Comparison of ENCODE assay signal across 10 mouse cellular contexts in genomic region chr8:105359646-105360045, GRCm38 (mm10). TPM values are rescaled to one million over a fixed set of nuclear protein-coding genes. Genes with fewer than 3 reads are reported as not detected.
DNase-seq lines count a peak whose midpoint lies in the region; ATAC-seq and TF ChIP-seq lines count a peak whose summit lies in the region.
"Had no signal": no experiment of that assay in that cellular context is flagged by ENCODE, and none has a peak within 500 bp of the region (broad histone marks: within the 10 kb centered on the region; RNA-seq: fewer than 3 reads in every experiment).

No protein-coding gene starts in this region.

- H3K4me3 ChIP-seq in cerebellum, adult 2 months (replicated peaks; ENCODE audit: insufficient read depth, low read depth, low read length), result no peak overlapping the region
- H3K4me3 ChIP-seq in lung, embryonic 14.5 days (ENCODE audit: low read depth, low read length), result no peak overlapping the region
- no peak overlapping the region for H3K4me3 ChIP-seq in embryonic facial prominence, embryonic 14.5 days (ENCODE audit: low read depth, low read length)
- no peak overlapping the region for H3K4me3 ChIP-seq in neural tube, embryonic 13.5 days

- no peak overlapping the region for H3K9ac ChIP-seq in lung, embryonic 14.5 days
- no peak overlapping the region for H3K9ac ChIP-seq in embryonic facial prominence, embryonic 14.5 days (ENCODE audit: low read depth, low read length)
- H3K9ac ChIP-seq in neural tube, embryonic 13.5 days, result peak overlapping the region; percentile 34; the same call in 1 of the 2 replicates

- H3K9me3 ChIP-seq in lung, embryonic 14.5 days (ENCODE audit: low read depth, low read length), result no peaks in the 10 kb centered on the region
- H3K9me3 ChIP-seq in embryonic facial prominence, embryonic 14.5 days (ENCODE audit: control insufficient read depth, low read length), result no peaks in the 10 kb centered on the region
- no peaks in the 10 kb centered on the region for H3K9me3 ChIP-seq in neural tube, embryonic 13.5 days
- H3K9me3 ChIP-seq: megakaryocyte, embryonic 14.5 days had no signal

- no peak overlapping the region for H3K4me2 ChIP-seq in lung, embryonic 14.5 days
- no peak overlapping the region for H3K4me2 ChIP-seq in embryonic facial prominence, embryonic 14.5 days (ENCODE audit: low read depth, low read length)
- no peak overlapping the region for H3K4me2 ChIP-seq in neural tube, embryonic 13.5 days

- peak; percentile 51; the same call in 1 of the 2 replicates for ATAC-seq in lung, embryonic 14.5 days (ENCODE audit: insufficient read depth)
- no peak for ATAC-seq in embryonic facial prominence, embryonic 14.5 days (ENCODE audit: low read depth)
- ATAC-seq in neural tube, embryonic 13.5 days (ENCODE audit: low read depth), result 0 out of 2 replicates have a peak, but pooled peaks have one; percentile 16
- ATAC-seq in granulocyte monocyte progenitor cell, adult 5-6 weeks (replicated peaks; ENCODE audit: poor library complexity, severe bottlenecking), result no peak

- no peak for TF ChIP-seq POLR2A in cerebellum, adult 2 months (IDR thresholded peaks at IDR 0.05; ENCODE audit: borderline replicate concordance, insufficient read depth, low read length)

- 43% methylated on average over 4 of the region's 4 CpGs for WGBS in cerebellum, adult 2 months
- WGBS in lung, embryonic 14.5 days, result 31% methylated on average over 4 of the region's 4 CpGs
- WGBS in embryonic facial prominence, embryonic 14.5 days, result 30% methylated on average over 4 of the region's 4 CpGs
- 45% methylated on average over 4 of the region's 4 CpGs for WGBS in neural tube, embryonic 13.5 days

- DNase-seq in cerebellum, adult 2 months, result no peak
- DNase-seq in cerebellum, adult 18-20 months, result no peak
- DNase-seq in lung, embryonic 14.5 days, result peak; percentile 79
- no peak for DNase-seq in lung, postnatal 4 days
- peak; percentile 79 for DNase-seq in embryonic facial prominence, embryonic 14.5 days (ENCODE audit: low spot score)
- no peak for DNase-seq in heart, postnatal 25 days (ENCODE audit: low spot score)
- DNase-seq: adrenal gland, postnatal 36 days had no signal

- no peaks in the 10 kb centered on the region for H3K27me3 ChIP-seq in cerebellum, adult 2 months (ENCODE audit: control insufficient read depth, insufficient read depth, low read length)
- H3K27me3 ChIP-seq in lung, embryonic 14.5 days (ENCODE audit: insufficient read depth, low read length), result no peaks in the 10 kb centered on the region
- H3K27me3 ChIP-seq in embryonic facial prominence, embryonic 14.5 days (replicated peaks; ENCODE audit: control insufficient read depth, insufficient read depth, low read length), result no peaks in the 10 kb centered on the region
- H3K27me3 ChIP-seq in neural tube, embryonic 13.5 days, result no peaks in the 10 kb centered on the region

- intact Hi-C loops in heart, postnatal 25 days (cut with DNase I), result loop anchor here (2.0 kb wide), 2 partner anchors 37 to 117 kb away; no protein-coding TSS in a partner anchor

- no peak overlapping the region for H3K27ac ChIP-seq in cerebellum, adult 2 months (ENCODE audit: insufficient read depth, low read length)
- no peak overlapping the region for H3K27ac ChIP-seq in lung, embryonic 14.5 days (ENCODE audit: low read depth)
- H3K27ac ChIP-seq in embryonic facial prominence, embryonic 14.5 days (replicated peaks; ENCODE audit: low read depth, low read length), result no peak overlapping the region
- no peak overlapping the region for H3K27ac ChIP-seq in neural tube, embryonic 13.5 days (replicated peaks)

- TF ChIP-seq CTCF in cerebellum, adult 2 months (IDR thresholded peaks at IDR 0.05; ENCODE audit: borderline replicate concordance, insufficient read depth, low read depth, low read length), result peak; percentile 51; the same call in 1 of the 2 replicates
- peak; percentile 65 for TF ChIP-seq CTCF in lung, embryonic 14.5 days (IDR thresholded peaks at IDR 0.05; ENCODE audit: low read depth)

- peaks cover 14% of the 10 kb centered on the region for H3K4me1 ChIP-seq in cerebellum, adult 2 months (ENCODE audit: control insufficient read depth, insufficient read depth, low read length)
- 0 out of 2 replicates have a peak, but pooled peaks cover 4% of the 10 kb centered on the region for H3K4me1 ChIP-seq in lung, embryonic 14.5 days (ENCODE audit: insufficient read depth)
- no peaks in the 10 kb centered on the region for H3K4me1 ChIP-seq in embryonic facial prominence, embryonic 14.5 days (ENCODE audit: control insufficient read depth, insufficient read depth, low read length)
- peaks cover 6% of the 10 kb centered on the region for H3K4me1 ChIP-seq in neural tube, embryonic 13.5 days (replicated peaks)

- peaks cover 60% of the 10 kb centered on the region for H3K36me3 ChIP-seq in lung, embryonic 14.5 days (ENCODE audit: insufficient read depth)
- peaks cover 3% of the 10 kb centered on the region; the same call in 1 of the 2 replicates for H3K36me3 ChIP-seq in embryonic facial prominence, embryonic 14.5 days (ENCODE audit: control insufficient read depth, insufficient read depth, low read length)
- peaks cover 21% of the 10 kb centered on the region for H3K36me3 ChIP-seq in neural tube, embryonic 13.5 days

RNA-seq across cellular contexts. Expression of gene Slc9a5, which starts 11.0 kb away (rescaled TPM):
- polyA plus RNA-seq in cerebellum, adult 2 months (2012; rRNA removed), result 51.7 and 62.0 TPM in 2 replicates
- polyA plus RNA-seq in lung, embryonic 14.5 days (2014; fragmentation: Nextera tagmentation; extraction: Ambion mirVana), result 9.9 and 10.9 TPM in 2 replicates
- polyA plus RNA-seq in embryonic facial prominence, embryonic 14.5 days (2014; fragmentation: Nextera tagmentation; extraction: Ambion mirVana), result 3.0 and 3.3 TPM in 2 replicates
- 5.4 and 7.1 TPM in 2 replicates for polyA plus RNA-seq in neural tube, embryonic 13.5 days (2015; fragmentation: Nextera tagmentation; extraction: Ambion mirVana)
- total RNA-seq in granulocyte monocyte progenitor cell, adult 5-6 weeks (2014; fragmentation: Nextera tagmentation), result 0.82 and 3.8 TPM in 2 replicates
- 0.41 and 0.73 TPM in 2 replicates for total RNA-seq in granulocyte monocyte progenitor cell, adult 5-6 weeks (2017)
- under 1 TPM; 0.29 to 0.56 TPM for total RNA-seq in heart, postnatal 25 days (2021)

RNA-seq across cellular contexts. Expression of gene Fhod1, which starts 11.9 kb away (rescaled TPM):
- 4.0 and 4.2 TPM in 2 replicates for polyA plus RNA-seq in cerebellum, adult 2 months (2012; rRNA removed)
- polyA plus RNA-seq in lung, embryonic 14.5 days (2014; fragmentation: Nextera tagmentation; extraction: Ambion mirVana), result 15.8 and 18.8 TPM in 2 replicates
- 2.4 and 2.7 TPM in 2 replicates for polyA plus RNA-seq in embryonic facial prominence, embryonic 14.5 days (2014; fragmentation: Nextera tagmentation; extraction: Ambion mirVana)
- polyA plus RNA-seq in neural tube, embryonic 13.5 days (2015; fragmentation: Nextera tagmentation; extraction: Ambion mirVana), result 0.28 and 0.63 TPM in 2 replicates
- 7.0 and 12.9 TPM in 2 replicates for total RNA-seq in granulocyte monocyte progenitor cell, adult 5-6 weeks (2014; fragmentation: Nextera tagmentation)
- 2.5 and 2.6 TPM in 2 replicates for total RNA-seq in granulocyte monocyte progenitor cell, adult 5-6 weeks (2017)
- 1 to 10 TPM; 6.1 to 7.2 TPM for total RNA-seq in heart, postnatal 25 days (2021)

RNA-seq across cellular contexts. Expression of gene Plekhg4, which starts 13.4 kb away (rescaled TPM):
- polyA plus RNA-seq in cerebellum, adult 2 months (2012; rRNA removed), result 11.0 and 13.5 TPM in 2 replicates
- polyA plus RNA-seq in lung, embryonic 14.5 days (2014; fragmentation: Nextera tagmentation; extraction: Ambion mirVana), result 1.8 and 1.9 TPM in 2 replicates
- 0.25 and 0.63 TPM in 2 replicates for polyA plus RNA-seq in embryonic facial prominence, embryonic 14.5 days (2014; fragmentation: Nextera tagmentation; extraction: Ambion mirVana)
- polyA plus RNA-seq in neural tube, embryonic 13.5 days (2015; fragmentation: Nextera tagmentation; extraction: Ambion mirVana), result 0.60 and 0.62 TPM in 2 replicates
- total RNA-seq in granulocyte monocyte progenitor cell, adult 5-6 weeks (2014; fragmentation: Nextera tagmentation), result 0.47 TPM in 1 of 2 replicates, not detected in the other
- 0.09 TPM in 1 of 2 replicates, not detected in the other for total RNA-seq in granulocyte monocyte progenitor cell, adult 5-6 weeks (2017)
- not detected for total RNA-seq in heart, postnatal 25 days (2021)

RNA-seq across cellular contexts. Expression of gene Tmem208, which starts 33.5 kb away (rescaled TPM):
- 106 and 110 TPM in 2 replicates for polyA plus RNA-seq in cerebellum, adult 2 months (2012; rRNA removed)
- polyA plus RNA-seq in lung, embryonic 14.5 days (2014; fragmentation: Nextera tagmentation; extraction: Ambion mirVana), result 108 and 115 TPM in 2 replicates
- 112 and 132 TPM in 2 replicates for polyA plus RNA-seq in embryonic facial prominence, embryonic 14.5 days (2014; fragmentation: Nextera tagmentation; extraction: Ambion mirVana)
- polyA plus RNA-seq in neural tube, embryonic 13.5 days (2015; fragmentation: Nextera tagmentation; extraction: Ambion mirVana), result 148 and 151 TPM in 2 replicates
- total RNA-seq in granulocyte monocyte progenitor cell, adult 5-6 weeks (2014; fragmentation: Nextera tagmentation), result 82.8 and 106 TPM in 2 replicates
- 37.1 and 64.8 TPM in 2 replicates for total RNA-seq in granulocyte monocyte progenitor cell, adult 5-6 weeks (2017)
- 10 to 100 TPM; 23.4 to 25.3 TPM for total RNA-seq in heart, postnatal 25 days (2021)

RNA-seq across cellular contexts. Expression of gene Lrrc29, which starts 33.6 kb away (rescaled TPM):
- polyA plus RNA-seq in cerebellum, adult 2 months (2012; rRNA removed), result 5.0 and 6.3 TPM in 2 replicates
- 2.7 and 3.1 TPM in 2 replicates for polyA plus RNA-seq in lung, embryonic 14.5 days (2014; fragmentation: Nextera tagmentation; extraction: Ambion mirVana)
- polyA plus RNA-seq in embryonic facial prominence, embryonic 14.5 days (2014; fragmentation: Nextera tagmentation; extraction: Ambion mirVana), result 1.4 and 2.4 TPM in 2 replicates
- polyA plus RNA-seq in neural tube, embryonic 13.5 days (2015; fragmentation: Nextera tagmentation; extraction: Ambion mirVana), result 1.2 and 1.3 TPM in 2 replicates
- 5.2 and 5.3 TPM in 2 replicates for total RNA-seq in granulocyte monocyte progenitor cell, adult 5-6 weeks (2014; fragmentation: Nextera tagmentation)
- total RNA-seq in granulocyte monocyte progenitor cell, adult 5-6 weeks (2017), result 2.0 and 2.3 TPM in 2 replicates
- 1 to 10 TPM; 1.3 to 1.9 TPM for total RNA-seq in heart, postnatal 25 days (2021)

Comparison
In these comparisons a context has a peak if more than half of its experiments do, and no peak if none do; other contexts are left out.
1. DNase-seq: peak in lung, embryonic 14.5 days (single experiment) and embryonic facial prominence, embryonic 14.5 days (single experiment); none in cerebellum, adult 2 months (0 of 2), cerebellum, adult 18-20 months (0 of 2), lung, postnatal 4 days (0 of 2) and heart, postnatal 25 days (single experiment).
2. ATAC-seq: peak in lung, embryonic 14.5 days (single experiment) and neural tube, embryonic 13.5 days (single experiment); none in embryonic facial prominence, embryonic 14.5 days (single experiment) and granulocyte monocyte progenitor cell, adult 5-6 weeks (single experiment).